Mouse (Mus musculus) layer of hippocampus, adult 9-11 months (tissue): ENCODE results near the gene Lrmp.
A peak's percentile ranks its signal among the peaks of the same experiment; 100 is the strongest.
"Not testable (repeated sequence)": the region's sequence is repeated elsewhere in the genome, so short reads cannot be mapped to it uniquely, and the experiment has no call there.

Experiments
- DNase-seq: peaks from one replicate; pipeline ENCODE4 v3.0.0; 2022

Gene Lrmp

GRCm38 (mm10) chr6:145105439-145105838, 10.0 kb upstream of the Lrmp start:
- DNase-seq, result no peak

GRCm38 (mm10) chr6:145106163-145106842, 9.2 kb upstream of the Lrmp start:
- no peak for DNase-seq

- no peak for DNase-seq
Measured at GRCm38 (mm10) chr6:145110786-145111185, 4.7 kb upstream of the Lrmp start.

DNA sequence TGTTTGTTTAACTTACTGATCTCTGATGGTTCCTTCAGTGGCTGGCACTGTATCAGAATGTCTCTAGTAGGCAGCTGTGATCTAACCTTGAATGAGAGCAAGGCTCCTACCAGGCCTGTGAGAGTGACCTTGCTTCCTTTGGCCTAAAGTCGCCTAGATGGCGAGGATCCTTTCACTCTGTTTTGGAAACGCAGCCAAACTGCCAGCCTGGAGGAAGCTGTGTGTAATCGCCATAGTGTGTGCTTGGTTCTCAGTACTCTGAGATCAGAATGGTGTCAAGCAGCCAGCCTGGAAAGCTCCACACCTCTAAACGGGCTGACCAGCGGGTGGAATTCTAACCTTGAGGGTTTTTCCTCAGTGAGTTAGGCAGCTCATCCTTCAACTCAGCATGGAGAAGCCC, 2.6 kb upstream of the Lrmp start:
- DNase-seq, result no peak

GRCm38 (mm10) chr6:145114561-145114960, 892 bp upstream of the Lrmp start:
- DNase-seq, result no peak

DNA sequence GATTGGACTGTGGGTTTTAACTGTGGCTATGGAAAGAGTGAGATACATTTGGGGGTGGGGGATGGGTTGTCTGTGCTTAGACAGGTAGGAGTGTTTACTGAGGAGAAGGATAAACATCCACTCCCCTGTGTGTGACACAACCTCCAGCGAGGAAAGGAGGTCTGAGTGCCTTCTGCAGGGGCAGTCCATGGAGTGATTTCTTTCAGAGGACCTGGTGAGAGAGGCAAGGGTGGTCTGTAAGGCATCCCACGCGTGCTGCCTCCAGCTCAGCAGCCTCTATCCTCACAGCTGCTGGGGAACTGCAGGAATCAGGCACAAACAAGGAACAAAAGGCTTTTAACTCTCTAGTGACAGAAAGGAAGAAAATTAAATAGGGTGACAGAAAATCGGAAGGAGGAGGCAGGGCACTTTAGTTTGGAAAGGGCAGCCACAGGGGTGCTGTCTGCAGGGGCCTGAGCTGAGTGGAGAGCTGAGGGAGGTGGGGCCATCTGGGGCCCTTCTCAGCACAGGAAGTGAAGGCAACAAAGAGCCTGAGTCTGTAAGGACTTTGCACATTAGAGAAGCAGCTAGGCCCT, 732 bp downstream of the Lrmp start:
- DNase-seq, result no peak

DNA sequence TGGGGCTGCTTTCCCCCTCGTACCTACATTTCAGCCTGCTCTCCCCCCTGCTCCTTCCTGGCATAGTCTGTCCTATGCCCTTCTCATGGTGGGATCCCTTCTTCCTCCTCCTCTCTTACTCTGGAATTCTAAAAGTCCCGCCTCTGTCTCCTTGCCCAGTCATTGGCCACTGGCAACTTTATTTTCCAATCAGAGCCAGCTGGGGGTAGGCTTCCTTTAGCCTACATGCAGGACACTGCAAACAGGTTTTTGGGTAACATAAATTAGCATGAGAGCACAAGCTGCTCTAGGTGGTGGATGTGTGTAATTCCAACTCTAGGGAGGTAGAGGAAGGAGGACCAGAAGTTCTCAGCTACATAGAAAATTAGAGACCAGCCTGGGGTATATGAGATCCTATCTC, 4.6 kb downstream of the Lrmp start:
- DNase-seq, result no peak

GRCm38 (mm10) chr6:145120787-145121589, 5.5 kb downstream of the Lrmp start:
- peak; percentile 28 for DNase-seq

- peak; percentile 51 for DNase-seq
Measured at GRCm38 (mm10) chr6:145121590-145122420, 6.4 kb downstream of the Lrmp start.

DNA sequence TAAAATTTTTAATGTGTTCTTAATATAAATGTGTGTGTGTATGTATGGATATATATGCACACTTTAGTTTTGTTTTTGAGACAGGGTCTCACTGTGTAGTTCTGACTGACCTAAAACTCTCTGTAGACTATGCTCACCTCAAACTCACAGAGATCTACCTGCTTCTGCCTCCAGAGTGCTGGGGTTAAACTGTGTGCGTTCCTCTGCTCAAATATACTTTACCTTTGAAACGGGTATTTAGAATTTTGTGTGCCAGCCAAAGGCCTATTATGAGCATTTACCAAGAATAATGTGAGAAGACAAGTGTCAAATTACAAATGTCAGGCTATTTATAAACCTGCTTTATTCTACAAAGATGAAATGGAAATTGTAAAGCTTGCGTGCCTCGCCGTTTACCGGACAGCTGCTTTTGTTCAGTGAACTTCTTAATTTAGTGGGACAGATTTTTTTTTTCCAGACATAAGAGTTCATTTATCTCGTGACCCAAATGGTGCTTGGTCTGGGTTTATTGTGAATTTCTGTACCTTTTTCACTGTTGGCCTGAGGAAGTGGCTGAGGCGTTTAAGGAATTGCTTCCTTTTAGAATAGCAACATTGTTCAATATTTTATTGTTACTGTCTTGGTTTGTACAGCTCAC, 7.1 kb downstream of the Lrmp start:
- no peak for DNase-seq

- DNase-seq, result no peak
Measured at GRCm38 (mm10) chr6:145123136-145124060, 7.9 kb downstream of the Lrmp start.

DNA sequence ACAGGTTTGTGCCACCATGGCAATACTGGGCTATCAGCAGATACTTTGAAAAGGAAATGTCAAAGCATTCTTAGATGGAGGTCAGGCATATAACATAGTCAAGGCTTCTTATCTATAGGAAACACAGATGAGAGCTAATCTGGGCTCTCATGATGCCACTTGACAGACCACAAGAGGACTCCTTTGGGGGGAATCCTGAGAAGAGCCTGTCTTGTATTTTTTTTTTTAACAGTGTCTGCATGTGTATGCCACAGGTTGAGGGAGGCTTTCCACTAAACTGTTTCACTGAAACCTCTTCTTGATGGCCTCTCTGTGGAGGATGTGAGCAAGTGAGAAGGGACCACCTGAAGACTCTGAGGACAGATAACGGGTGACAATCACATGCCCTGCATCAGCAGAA, 9.2 kb downstream of the Lrmp start:
- no peak for DNase-seq

GRCm38 (mm10) chr6:145125591-145126113, 10.2 kb downstream of the Lrmp start:
- no peak for DNase-seq

DNA sequence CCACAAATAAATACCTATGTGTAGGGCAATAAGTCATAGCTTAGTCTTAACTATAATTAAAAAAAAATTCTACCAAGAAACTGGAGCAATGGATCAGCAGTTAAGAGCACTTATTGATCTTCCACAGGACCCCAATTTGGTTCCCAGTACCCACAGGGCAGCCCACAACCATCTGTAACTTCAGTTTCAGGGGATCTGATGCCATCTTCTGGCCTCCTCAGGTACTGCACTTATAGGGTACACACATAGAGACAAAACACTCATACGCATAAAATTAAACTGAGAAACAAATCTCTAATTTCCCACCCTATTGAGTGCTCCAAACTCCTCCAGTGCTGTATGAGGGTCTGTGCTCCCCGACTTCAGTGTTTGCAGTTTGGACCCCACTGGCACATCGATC, 12.2 kb downstream of the Lrmp start:
- no peak for DNase-seq

GRCm38 (mm10) chr6:145129563-145129962, 14.1 kb downstream of the Lrmp start:
- no peak for DNase-seq

GRCm38 (mm10) chr6:145131991-145132390, 16.5 kb downstream of the Lrmp start:
- DNase-seq, result no peak

GRCm38 (mm10) chr6:145132969-145133368, 17.5 kb downstream of the Lrmp start:
- not testable (repeated sequence) for DNase-seq

DNA sequence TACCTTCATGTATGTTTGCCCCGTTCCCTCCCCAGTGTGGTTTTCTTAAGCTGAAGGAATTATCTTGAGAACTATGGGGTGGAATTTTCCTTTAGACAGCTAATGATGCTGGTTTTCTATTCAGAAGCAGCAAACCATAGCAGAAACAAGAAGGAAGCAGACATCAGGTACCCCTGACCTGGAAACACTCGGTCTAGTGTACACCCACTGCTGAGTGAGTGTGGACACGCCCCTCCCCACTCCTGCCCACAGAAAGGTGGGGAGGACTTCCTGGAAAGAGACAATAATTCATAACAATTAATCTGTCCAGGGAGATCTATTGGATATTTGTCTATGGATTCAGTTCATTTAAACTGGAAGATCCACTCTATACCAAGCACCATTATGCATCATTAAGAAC, 19.8 kb downstream of the Lrmp start:
- DNase-seq, result no peak

DNA sequence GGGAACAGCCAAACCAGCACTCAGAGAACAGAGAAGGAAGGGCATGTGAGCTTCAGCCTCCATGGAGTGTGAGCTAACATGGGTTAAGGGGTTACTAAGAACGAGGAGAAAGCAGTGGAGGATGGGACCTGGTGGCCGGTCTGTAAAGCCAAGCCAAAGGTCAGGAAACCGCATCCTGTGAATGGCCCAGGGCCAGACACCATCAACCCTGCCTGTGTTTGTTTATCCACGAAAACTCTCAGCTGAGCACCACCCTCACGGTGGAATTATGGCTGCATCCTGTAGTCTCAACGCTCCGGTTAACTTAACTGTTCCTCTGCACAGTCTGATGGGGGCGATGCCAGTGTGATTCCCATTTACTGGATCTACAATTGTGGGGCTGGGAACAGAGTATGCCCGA, 20.4 kb downstream of the Lrmp start:
- no peak for DNase-seq

DNA sequence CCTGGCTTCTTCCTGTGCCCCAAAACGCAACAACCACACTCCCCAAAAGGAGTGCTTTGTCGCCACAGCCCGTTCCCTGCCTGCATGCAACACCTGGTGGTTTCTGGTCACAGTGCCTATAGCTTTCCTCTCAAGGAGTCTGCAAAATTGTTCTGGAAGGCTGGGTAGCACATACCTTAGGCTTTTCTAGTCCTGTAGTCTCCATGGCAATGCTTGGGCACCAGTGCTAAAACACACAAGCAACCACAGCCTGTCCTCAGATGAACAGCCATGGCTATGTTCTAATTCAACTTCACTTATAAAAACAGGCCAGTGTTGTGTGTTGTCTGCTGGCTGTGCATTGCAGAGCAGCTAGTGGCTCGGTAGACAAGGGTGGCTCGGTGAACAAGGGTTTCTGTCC, 21.4 kb downstream of the Lrmp start:
- no peak for DNase-seq

DNA sequence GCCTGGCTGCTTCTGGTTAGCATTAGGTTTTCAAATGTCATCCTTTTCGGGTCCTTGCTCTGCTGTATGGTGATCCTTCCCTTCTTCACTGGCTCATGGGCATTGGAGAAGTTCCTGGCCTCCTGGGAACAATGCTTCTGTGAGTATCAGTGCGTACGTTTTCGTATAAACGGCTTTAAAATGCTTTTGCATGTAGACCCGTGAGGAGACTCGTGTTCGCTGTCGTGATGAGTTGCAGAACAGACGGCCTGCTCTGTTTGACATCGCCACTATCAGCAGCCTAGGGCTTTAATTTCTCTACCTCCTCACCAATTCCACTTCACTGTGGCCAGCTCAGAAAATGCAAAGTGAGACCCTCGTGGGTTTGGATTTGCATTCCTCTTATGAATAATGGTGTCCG, 23.8 kb downstream of the Lrmp start:
- DNase-seq, result no peak
